Comparison of ENCODE assay signal across 11 mouse cellular contexts in genomic region chr6:33946911-33947489, GRCm38 (mm10).
DNase-seq lines count a peak whose midpoint lies in the region; ATAC-seq and TF ChIP-seq lines count a peak whose summit lies in the region.
"Had no signal": no experiment of that assay in that cellular context is flagged by ENCODE, and none has a peak within 500 bp of the region (broad histone marks: within the 10 kb centered on the region; RNA-seq: fewer than 3 reads in every experiment).

No protein-coding gene starts in this region.

- H3K27me3 ChIP-seq in lung, embryonic 14.5 days (ENCODE audit: insufficient read depth, low read length), result no peaks in the 10 kb centered on the region
- H3K27me3 ChIP-seq in forebrain, embryonic 14.5 days (replicated peaks; ENCODE audit: control insufficient read depth, insufficient read depth, low read length), result no peaks in the 10 kb centered on the region
- no peaks in the 10 kb centered on the region for H3K27me3 ChIP-seq in heart, embryonic 14.5 days (ENCODE audit: control insufficient read depth, insufficient read depth, low read length)
- no peaks in the 10 kb centered on the region for H3K27me3 ChIP-seq in liver, embryonic 12.5 days (replicated peaks)
- H3K27me3 ChIP-seq: limb, embryonic 12.5 days had no signal

- no peak for TF ChIP-seq CTCF in lung, embryonic 14.5 days (IDR thresholded peaks at IDR 0.05; ENCODE audit: low read depth)

- no peak overlapping the region for H3K4me3 ChIP-seq in lung, embryonic 14.5 days (ENCODE audit: low read depth, low read length)
- no peak overlapping the region for H3K4me3 ChIP-seq in forebrain, embryonic 14.5 days (ENCODE audit: low read depth, low read length)
- H3K4me3 ChIP-seq in heart, embryonic 14.5 days (ENCODE audit: control insufficient read depth in 1 of 2, insufficient read depth in 1 of 2, low read depth in 1 of 2, low read length in 2 of 2), result no peak overlapping the region
- H3K4me3 ChIP-seq in liver, embryonic 12.5 days, result no peak overlapping the region
- H3K4me3 ChIP-seq: layer of hippocampus, adult 2 months; limb, embryonic 12.5 days had no signal

- H3K4me2 ChIP-seq in lung, embryonic 14.5 days, result no peak overlapping the region
- no peak overlapping the region for H3K4me2 ChIP-seq in forebrain, embryonic 14.5 days (ENCODE audit: low read length)
- H3K4me2 ChIP-seq in heart, embryonic 14.5 days (ENCODE audit: low read length), result peak overlapping the region; percentile 51
- H3K4me2 ChIP-seq in liver, embryonic 12.5 days, result no peak overlapping the region
- H3K4me2 ChIP-seq: limb, embryonic 12.5 days had no signal

- 28% methylated on average over 2 of the region's 2 CpGs for WGBS in lung, embryonic 14.5 days
- WGBS in forebrain, embryonic 14.5 days, result 49% methylated on average over 2 of the region's 2 CpGs
- WGBS in heart, embryonic 14.5 days, result 10% methylated on average over 2 of the region's 2 CpGs
- WGBS in liver, embryonic 12.5 days (ENCODE audit: insufficient replicate concordance), result 57% methylated on average over 2 of the region's 2 CpGs

- no peak overlapping the region for H3K9ac ChIP-seq in lung, embryonic 14.5 days
- H3K9ac ChIP-seq in forebrain, embryonic 14.5 days (ENCODE audit: low read length), result no peak overlapping the region
- no peak overlapping the region for H3K9ac ChIP-seq in heart, embryonic 14.5 days (ENCODE audit: low read length)
- no peak overlapping the region for H3K9ac ChIP-seq in liver, embryonic 12.5 days
- H3K9ac ChIP-seq: limb, embryonic 12.5 days had no signal

- H3K9me3 ChIP-seq in lung, embryonic 14.5 days (ENCODE audit: low read depth, low read length), result no peaks in the 10 kb centered on the region
- H3K9me3 ChIP-seq in forebrain, embryonic 14.5 days (replicated peaks; ENCODE audit: control insufficient read depth, low read length), result no peaks in the 10 kb centered on the region
- peaks cover 10% of the 10 kb centered on the region; the same call in 1 of the 2 replicates for H3K9me3 ChIP-seq in heart, embryonic 14.5 days (ENCODE audit: control insufficient read depth, low read length)
- H3K9me3 ChIP-seq in liver, embryonic 12.5 days (replicated peaks), result no peaks in the 10 kb centered on the region
- H3K9me3 ChIP-seq: limb, embryonic 12.5 days had no signal

- DNase-seq in lung, embryonic 14.5 days, result peak; percentile 80
- DNase-seq in lung, postnatal 14 days, result no peak
- DNase-seq in forebrain, embryonic 14.5 days (ENCODE audit: low spot score), result peak; percentile 86
- DNase-seq in thymus, postnatal 10 days (ENCODE audit: low spot score in 2 of 2), result peak; percentile 5 to 31
- no peak for DNase-seq in adrenal gland, postnatal 25 days
- DNase-seq: embryo, embryonic 11 days; kidney, adult 18-20 months had no signal

- H3K36me3 ChIP-seq in lung, embryonic 14.5 days (ENCODE audit: insufficient read depth), result no peaks in the 10 kb centered on the region
- H3K36me3 ChIP-seq in forebrain, embryonic 14.5 days (ENCODE audit: control insufficient read depth, insufficient read depth, low read length), result no peaks in the 10 kb centered on the region
- H3K36me3 ChIP-seq in heart, embryonic 14.5 days (ENCODE audit: control insufficient read depth, insufficient read depth, low read length), result no peaks in the 10 kb centered on the region
- H3K36me3 ChIP-seq in liver, embryonic 12.5 days, result no peaks in the 10 kb centered on the region
- H3K36me3 ChIP-seq: limb, embryonic 12.5 days had no signal

- H3K4me1 ChIP-seq in lung, embryonic 14.5 days (ENCODE audit: insufficient read depth), result no peaks in the 10 kb centered on the region
- H3K4me1 ChIP-seq in forebrain, embryonic 14.5 days (ENCODE audit: control insufficient read depth, insufficient read depth, low read length), result peaks cover 2% of the 10 kb centered on the region; the same call in 1 of the 2 replicates
- H3K4me1 ChIP-seq in heart, embryonic 14.5 days (ENCODE audit: control insufficient read depth in 2 of 2, insufficient read depth in 2 of 2, low read length in 2 of 2), result peaks cover 6 to 20% of the 10 kb centered on the region in 2 experiments
- H3K4me1 ChIP-seq in liver, embryonic 12.5 days, result no peaks in the 10 kb centered on the region

- H3K27ac ChIP-seq in lung, embryonic 14.5 days (ENCODE audit: low read depth), result no peak overlapping the region
- peak overlapping the region; percentile 71; the same call in 1 of the 2 replicates for H3K27ac ChIP-seq in forebrain, embryonic 14.5 days (ENCODE audit: low read depth, low read length)
- peak overlapping the region; percentile 53 to 78 for H3K27ac ChIP-seq in heart, embryonic 14.5 days (replicated peaks in 1 of 2; ENCODE audit: control insufficient read depth in 1 of 2, insufficient read depth in 1 of 2, low read depth in 2 of 2, low read length in 2 of 2)
- no peak overlapping the region for H3K27ac ChIP-seq in liver, embryonic 12.5 days
- H3K27ac ChIP-seq: layer of hippocampus, adult 2 months; limb, embryonic 12.5 days had no signal

- ATAC-seq in lung, embryonic 14.5 days (ENCODE audit: insufficient read depth), result peak; percentile 82
- ATAC-seq in forebrain, embryonic 14.5 days, result peak; percentile 93
- ATAC-seq in heart, embryonic 14.5 days (ENCODE audit: insufficient number of reproducible peaks, insufficient read depth, low FRiP score, low read depth), result peak; percentile 93
- ATAC-seq in liver, embryonic 12.5 days, result no peak

Comparison
In these comparisons a context has a peak if more than half of its experiments do, and no peak if none do; other contexts are left out.
1. DNase-seq: peak in lung, embryonic 14.5 days (single experiment), forebrain, embryonic 14.5 days (single experiment) and thymus, postnatal 10 days (2 of 2); none in lung, postnatal 14 days (single experiment) and adrenal gland, postnatal 25 days (single experiment).
2. H3K27ac ChIP-seq: peak in forebrain, embryonic 14.5 days (single experiment) and heart, embryonic 14.5 days (2 of 2); none in lung, embryonic 14.5 days (single experiment) and liver, embryonic 12.5 days (single experiment).